Comparison of ENCODE assay signal across 13 mouse cellular contexts in the genomic region with DNA sequence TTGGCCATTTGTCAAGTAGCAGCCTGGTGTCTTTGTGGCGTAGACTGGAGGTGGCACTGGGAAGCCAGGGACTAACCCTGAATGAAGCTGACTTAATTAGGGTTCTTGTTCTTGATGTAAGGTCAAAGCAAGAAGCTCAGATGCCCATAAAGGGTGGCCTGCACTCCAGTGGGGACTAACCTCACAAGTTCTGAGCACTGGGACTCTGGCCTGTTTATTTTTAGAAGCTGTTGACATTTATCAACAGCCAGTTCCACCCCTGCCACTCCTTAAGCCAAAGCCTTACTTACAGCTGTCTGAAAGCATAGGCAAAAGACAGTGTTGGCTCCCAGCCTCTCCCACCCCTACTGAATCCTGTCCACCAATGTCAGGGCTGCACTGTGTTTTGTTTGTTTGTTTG. TPM values are rescaled to one million over a fixed set of nuclear protein-coding genes. Genes with fewer than 3 reads are reported as not detected.
A peak's percentile ranks its signal among the peaks of the same experiment; 100 is the strongest.
DNase-seq lines count a peak whose midpoint lies in the region; ATAC-seq and TF ChIP-seq lines count a peak whose summit lies in the region.
"Had no signal": no experiment of that assay in that cellular context is flagged by ENCODE, and none has a peak within 500 bp of the region (broad histone marks: within the 10 kb centered on the region; RNA-seq: fewer than 3 reads in every experiment).

No protein-coding gene starts in this region.

- whole genome bisulfite sequencing in liver, embryonic 12.5 days (ENCODE audit: insufficient replicate concordance): 74% methylated on average over 1 of the region's 1 CpGs
- whole genome bisulfite sequencing in stomach, postnatal 0 days: 41% methylated on average over 1 of the region's 1 CpGs
- WGBS in forebrain, embryonic 16.5 days: 33% methylated on average over 1 of the region's 1 CpGs
- 67% methylated on average over 1 of the region's 1 CpGs for WGBS in kidney, embryonic 14.5 days

- no peak for TF ChIP-seq CTCF in stomach, postnatal 0 days (IDR thresholded peaks at IDR 0.05; ENCODE audit: low read depth)

- peak overlapping the region; percentile 42 for H3K4me2 ChIP-seq in liver, embryonic 12.5 days
- no peak overlapping the region for H3K4me2 ChIP-seq in stomach, postnatal 0 days (replicated peaks; ENCODE audit: low read depth)
- no peak overlapping the region for H3K4me2 ChIP-seq in forebrain, embryonic 16.5 days (ENCODE audit: low read length)
- H3K4me2 ChIP-seq in kidney, embryonic 14.5 days (replicated peaks; ENCODE audit: low read depth, low read length): no peak overlapping the region

- H3K27me3 ChIP-seq in megakaryocyte, embryonic 14.5 days (replicated peaks): no peaks in the 10 kb centered on the region
- H3K27me3 ChIP-seq in liver, embryonic 12.5 days (replicated peaks): no peaks in the 10 kb centered on the region
- no peaks in the 10 kb centered on the region for H3K27me3 ChIP-seq in stomach, postnatal 0 days (ENCODE audit: control insufficient read depth, insufficient read depth, low read length)
- no peaks in the 10 kb centered on the region for H3K27me3 ChIP-seq in forebrain, embryonic 16.5 days (replicated peaks; ENCODE audit: control insufficient read depth, insufficient read depth, low read length)
- H3K27me3 ChIP-seq in kidney, embryonic 14.5 days (ENCODE audit: control insufficient read depth, insufficient read depth, low read length): no peaks in the 10 kb centered on the region

- DNase-seq in heart, adult 9 months (ENCODE audit: low spot score in 2 of 2): peak; percentile 66 to 69
- DNase-seq in stomach, postnatal 0 days (ENCODE audit: low spot score): no peak
- no peak for DNase-seq in kidney, postnatal 14 days
- DNase-seq: kidney, adult 11 months; thymus, postnatal 4 days had no signal

- no peak for TF ChIP-seq EP300 in stomach, postnatal 0 days (optimal IDR thresholded peaks at IDR 0.05)

- no peak for ATAC-seq in megakaryocyte, adult 5-6 weeks (ENCODE audit: poor library complexity, severe bottlenecking)
- 0 out of 2 replicates have a peak, but pooled peaks have one; percentile 22 for ATAC-seq in liver, embryonic 12.5 days
- no peak for ATAC-seq in stomach, postnatal 0 days (ENCODE audit: low FRiP score, low TSS enrichment)
- ATAC-seq in forebrain, embryonic 16.5 days: no peak
- ATAC-seq in kidney, embryonic 14.5 days (ENCODE audit: low FRiP score, low TSS enrichment): no peak

- peak overlapping the region; percentile 98 for H3K27ac ChIP-seq in liver, embryonic 12.5 days
- 0 out of 2 replicates have a peak overlapping the region, but pooled peaks have one; percentile 4 for H3K27ac ChIP-seq in stomach, postnatal 0 days (replicated peaks)
- H3K27ac ChIP-seq in forebrain, embryonic 16.5 days (ENCODE audit: low read length): no peak overlapping the region
- no peak overlapping the region for H3K27ac ChIP-seq in kidney, embryonic 14.5 days (ENCODE audit: low read depth, low read length)
- H3K27ac ChIP-seq: layer of hippocampus, adult 2 months had no signal

- H3K36me3 ChIP-seq in megakaryocyte, embryonic 14.5 days (replicated peaks; ENCODE audit: low read length): peaks cover 8% of the 10 kb centered on the region
- H3K36me3 ChIP-seq in liver, embryonic 12.5 days: no peaks in the 10 kb centered on the region
- no peaks in the 10 kb centered on the region for H3K36me3 ChIP-seq in stomach, postnatal 0 days (ENCODE audit: control insufficient read depth, insufficient read depth, low read length)
- no peaks in the 10 kb centered on the region for H3K36me3 ChIP-seq in forebrain, embryonic 16.5 days (ENCODE audit: control insufficient read depth, insufficient read depth)
- H3K36me3 ChIP-seq in kidney, embryonic 14.5 days (ENCODE audit: control insufficient read depth, insufficient read depth, low read length): no peaks in the 10 kb centered on the region

- H3K4me3 ChIP-seq in megakaryocyte, embryonic 14.5 days (replicated peaks): peak overlapping the region; percentile 83
- no peak overlapping the region for H3K4me3 ChIP-seq in liver, embryonic 12.5 days
- H3K4me3 ChIP-seq in stomach, postnatal 0 days (ENCODE audit: low read depth, low read length): no peak overlapping the region
- no peak overlapping the region for H3K4me3 ChIP-seq in forebrain, embryonic 16.5 days (replicated peaks; ENCODE audit: low read length)
- H3K4me3 ChIP-seq in kidney, embryonic 14.5 days (ENCODE audit: low read length): no peak overlapping the region
- H3K4me3 ChIP-seq: layer of hippocampus, adult 2 months had no signal

- no peaks in the 10 kb centered on the region for H3K9me3 ChIP-seq in megakaryocyte, embryonic 14.5 days
- no peaks in the 10 kb centered on the region for H3K9me3 ChIP-seq in liver, embryonic 12.5 days (replicated peaks)
- H3K9me3 ChIP-seq in stomach, postnatal 0 days (ENCODE audit: control insufficient read depth, low read length): no peaks in the 10 kb centered on the region
- H3K9me3 ChIP-seq in forebrain, embryonic 16.5 days (ENCODE audit: control insufficient read depth, low read length): no peaks in the 10 kb centered on the region
- H3K9me3 ChIP-seq in kidney, embryonic 14.5 days (ENCODE audit: control insufficient read depth, low read length): no peaks in the 10 kb centered on the region

- H3K4me1 ChIP-seq in megakaryocyte, embryonic 14.5 days: peaks cover 93% of the 10 kb centered on the region
- peaks cover 85% of the 10 kb centered on the region for H3K4me1 ChIP-seq in liver, embryonic 12.5 days
- H3K4me1 ChIP-seq in stomach, postnatal 0 days (replicated peaks; ENCODE audit: control insufficient read depth, insufficient read depth): no peaks in the 10 kb centered on the region; the same call in 1 of the 2 replicates
- peaks cover 8% of the 10 kb centered on the region for H3K4me1 ChIP-seq in forebrain, embryonic 16.5 days (replicated peaks; ENCODE audit: control insufficient read depth, insufficient read depth, low read length)
- H3K4me1 ChIP-seq in kidney, embryonic 14.5 days (ENCODE audit: control insufficient read depth, insufficient read depth, low read length): 0 out of 2 replicates have a peak, but pooled peaks cover 8% of the 10 kb centered on the region

- peak overlapping the region; percentile 52; the same call in 1 of the 2 replicates for H3K9ac ChIP-seq in liver, embryonic 12.5 days
- H3K9ac ChIP-seq in stomach, postnatal 0 days (ENCODE audit: low read length): no peak overlapping the region
- no peak overlapping the region for H3K9ac ChIP-seq in forebrain, embryonic 16.5 days (replicated peaks; ENCODE audit: low read depth, low read length)
- no peak overlapping the region for H3K9ac ChIP-seq in kidney, embryonic 14.5 days (ENCODE audit: low read depth, low read length)

RNA-seq across cellular contexts. Expression of gene Grtp1, which starts 9.3 kb away (rescaled TPM):
- 16.8 and 26.7 TPM in 2 replicates for polyA plus RNA-seq in megakaryocyte, embryonic 14.5 days (2012; ENCODE audit: insufficient read depth, low replicate concordance)
- total RNA-seq in megakaryocyte, adult 5-6 weeks (2015): 0.22 and 0.80 TPM in 2 replicates
- total RNA-seq in megakaryocyte, adult 5-6 weeks (2017): 0.53 TPM in 1 of 2 replicates, not detected in the other
- 13.8 and 14.0 TPM in 2 replicates for polyA plus RNA-seq in liver, embryonic 12.5 days (2016; fragmentation: Nextera tagmentation; extraction: Ambion mirVana)
- polyA plus RNA-seq in stomach, postnatal 0 days (2015; fragmentation: Nextera tagmentation; extraction: Ambion mirVana): 30.6 and 31.8 TPM in 2 replicates
- 19.7 and 21.1 TPM in 2 replicates for polyA plus RNA-seq in forebrain, embryonic 16.5 days (2015; fragmentation: Nextera tagmentation; extraction: Ambion mirVana)
- polyA plus RNA-seq in kidney, embryonic 14.5 days (2014; fragmentation: Nextera tagmentation; extraction: Ambion mirVana): 19.7 and 20.3 TPM in 2 replicates

RNA-seq across cellular contexts. Expression of gene Adprhl1, which starts 44.2 kb away (rescaled TPM):
- polyA plus RNA-seq in megakaryocyte, embryonic 14.5 days (2012; ENCODE audit: insufficient read depth, low replicate concordance): 0.11 TPM in 1 of 2 replicates, not detected in the other
- not detected in 2 replicates for total RNA-seq in megakaryocyte, adult 5-6 weeks (2015)
- not detected in 2 replicates for total RNA-seq in megakaryocyte, adult 5-6 weeks (2017)
- polyA plus RNA-seq in liver, embryonic 12.5 days (2016; fragmentation: Nextera tagmentation; extraction: Ambion mirVana): not detected in 2 replicates
- polyA plus RNA-seq in stomach, postnatal 0 days (2015; fragmentation: Nextera tagmentation; extraction: Ambion mirVana): 0.42 and 0.50 TPM in 2 replicates
- polyA plus RNA-seq in forebrain, embryonic 16.5 days (2015; fragmentation: Nextera tagmentation; extraction: Ambion mirVana): not detected in 2 replicates
- not detected in 2 replicates for polyA plus RNA-seq in kidney, embryonic 14.5 days (2014; fragmentation: Nextera tagmentation; extraction: Ambion mirVana)
- total RNA-seq: hematopoietic stem cell, adult 5-6 weeks had no signal
- polyA plus RNA-seq: forebrain, embryonic 11.5 days had no signal

RNA-seq across cellular contexts. Expression of gene Lamp1, which starts 50.8 kb away (rescaled TPM):
- polyA plus RNA-seq in megakaryocyte, embryonic 14.5 days (2012; ENCODE audit: insufficient read depth, low replicate concordance): 228 and 359 TPM in 2 replicates
- total RNA-seq in megakaryocyte, adult 5-6 weeks (2015): 609 and 613 TPM in 2 replicates
- 770 and 822 TPM in 2 replicates for total RNA-seq in megakaryocyte, adult 5-6 weeks (2017)
- polyA plus RNA-seq in liver, embryonic 12.5 days (2016; fragmentation: Nextera tagmentation; extraction: Ambion mirVana): 199 and 203 TPM in 2 replicates
- polyA plus RNA-seq in stomach, postnatal 0 days (2015; fragmentation: Nextera tagmentation; extraction: Ambion mirVana): 260 and 278 TPM in 2 replicates
- polyA plus RNA-seq in forebrain, embryonic 16.5 days (2015; fragmentation: Nextera tagmentation; extraction: Ambion mirVana): 241 and 271 TPM in 2 replicates
- polyA plus RNA-seq in kidney, embryonic 14.5 days (2014; fragmentation: Nextera tagmentation; extraction: Ambion mirVana): 225 and 306 TPM in 2 replicates

Comparison
In these comparisons a context has a peak if more than half of its experiments do, and no peak if none do; other contexts are left out.
1. DNase-seq: peak in heart, adult 9 months (2 of 2); none in stomach, postnatal 0 days (single experiment) and kidney, postnatal 14 days (single experiment).
2. H3K27ac ChIP-seq: peak in liver, embryonic 12.5 days (single experiment) and stomach, postnatal 0 days (single experiment); none in forebrain, embryonic 16.5 days (single experiment) and kidney, embryonic 14.5 days (single experiment).